Mouse (Mus musculus) liver, postnatal 0 days (tissue): Measurements from ENCODE around the gene Bmp7. TPM values are rescaled to one million over a fixed set of nuclear protein-coding genes. Genes with fewer than 3 reads are reported as not detected.

Experiments used
- ATAC-seq: fragments of 200-750 bp; cut with Nextera tagmentation; 2 replicates; pipeline ENCODE4 v1.8.0; 2017; ENCODE audit warnings: mild to moderate bottlenecking, moderate library complexity
- DNase-seq: peaks from one replicate; pipeline ENCODE4 v3.0.0-alpha.2; 2016
- H3K27ac ChIP-seq: fragments of 300-500 bp; sonication (generic); 2 replicates; pipeline ENCODE4 v1.5.1; 2014; ENCODE audit warnings: antibody characterized with exemption, moderate library complexity, mild to moderate bottlenecking, low read depth
- H3K27me3 ChIP-seq: fragments of 300-500 bp; sonication (generic); 2 replicates; pipeline ENCODE4 v1.6.1; 2014; ENCODE audit warnings: low read length, control low read depth, mixed read lengths; ENCODE audit not compliant: insufficient read depth
- H3K36me3 ChIP-seq: fragments of 300-500 bp; sonication (generic); replicated peaks from 2 replicates; pipeline ENCODE4 v1.6.1; 2014; ENCODE audit warnings: mild to moderate bottlenecking, control low read depth, low read length, moderate library complexity, mixed read lengths; ENCODE audit not compliant: insufficient read depth
- H3K4me1 ChIP-seq: fragments of 300-500 bp; sonication (generic); 2 replicates; pipeline ENCODE4 v1.6.1; 2014; ENCODE audit warnings: antibody characterized with exemption, mild to moderate bottlenecking, control low read depth; ENCODE audit not compliant: insufficient read depth
- H3K4me2 ChIP-seq: fragments of 300-500 bp; sonication (generic); 2 replicates; pipeline ENCODE4 v1.6.1; 2014; ENCODE audit warnings: low read depth, mild to moderate bottlenecking, low read length, moderate library complexity, mixed read lengths
- H3K4me3 ChIP-seq: fragments of 300-500 bp; sonication (generic); 2 replicates; pipeline ENCODE4 v1.5.1; 2014; ENCODE audit warnings: low read depth, low read length
- H3K9ac ChIP-seq: fragments of 300-500 bp; sonication (generic); replicated peaks from 2 replicates; pipeline ENCODE4 v1.6.1; 2014; ENCODE audit warnings: mild to moderate bottlenecking, moderate library complexity
- H3K9me3 ChIP-seq: fragments of 300-500 bp; sonication (generic); 2 replicates; pipeline ENCODE4 v1.6.1; 2016; ENCODE audit warnings: mild to moderate bottlenecking, control low read depth, low read length, mixed read lengths
- CTCF ChIP-seq: sonication (generic); IDR thresholded peaks from 2 replicates; pipeline ENCODE4 v1.5.1; 2016; ENCODE audit warnings: antibody characterized with exemption, low read depth
- EP300 ChIP-seq: IDR thresholded peaks from 2 replicates; pipeline ENCODE4 v1.6.1; 2016; ENCODE audit warnings: antibody characterized with exemption, low read depth, mild to moderate bottlenecking
- WGBS: fragments of 180-500 bp; shearing (Covaris S2); extraction: QIAGEN DNeasy Blood & Tissue Kit; methylation state at CpG from one replicate; pipeline ENCODE4 v1.1.7; 2014; ENCODE audit not compliant: insufficient replicate concordance; 5-methylcytosine and 5-hydroxymethylcytosine counted together
- polyA plus RNA-seq: library from polyadenylated mRNA; unstranded; fragments of >200 nt; fragmentation: Nextera tagmentation; extraction: Ambion mirVana; gene quantifications from 2 replicates; pipeline ENCODE4 v1.2.1, GENCODE M21; 2015

Gene Bmp7
- polyA plus RNA-seq, 1 experiment from 2014 or later: 0.32 TPM

DNA sequence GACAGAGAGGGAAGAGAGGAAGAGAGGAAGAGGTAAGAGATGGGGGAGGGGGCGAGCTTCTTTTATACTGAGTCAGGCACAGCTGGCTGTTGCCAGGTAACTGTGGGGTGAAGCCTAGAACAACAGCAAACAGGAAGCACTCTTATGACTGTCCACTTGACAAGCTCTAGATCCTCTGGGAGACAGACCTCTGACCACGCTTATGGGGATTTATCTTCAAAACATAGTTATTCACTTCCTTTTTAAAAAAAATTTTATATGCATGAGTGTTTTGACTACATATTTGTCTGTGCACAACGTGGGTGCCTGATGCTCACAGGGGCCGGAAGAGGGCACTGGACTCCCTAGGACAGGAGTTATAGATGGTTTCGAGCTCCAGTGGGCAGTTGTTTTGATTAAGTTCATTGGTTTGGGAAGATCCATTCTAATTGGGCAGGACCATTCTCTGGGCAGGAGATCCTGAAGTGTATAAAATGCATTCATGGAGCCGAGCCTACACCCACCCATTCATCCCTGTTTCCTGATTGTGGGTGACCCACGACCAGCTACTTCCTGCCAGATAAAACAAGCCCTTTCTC lies 36.6 kb upstream of the Bmp7 start:
- Histone ChIP-seq H3K9me3 (no peaks in the 10 kb centered on the region), H3K9ac (no peak overlapping the region), H3K4me3 (no peak overlapping the region), H3K4me1 (peaks cover 10% of the 10 kb centered on the region; the same call in 1 of the 2 replicates), H3K27ac (peak overlapping the region; percentile 62; the same call in 1 of the 2 replicates), H3K27me3 (no peaks in the 10 kb centered on the region), H3K36me3 (no peaks in the 10 kb centered on the region), H3K4me2 (peak overlapping the region; percentile 38; the same call in 1 of the 2 replicates)
- no peak for DNase-seq
- ATAC-seq: peak; percentile 28
- 18% methylated on average over 7 of the region's 7 CpGs for WGBS
- TF ChIP-seq CTCF (peak; percentile 28; the same call in 1 of the 2 replicates), EP300 (no peak)

DNA sequence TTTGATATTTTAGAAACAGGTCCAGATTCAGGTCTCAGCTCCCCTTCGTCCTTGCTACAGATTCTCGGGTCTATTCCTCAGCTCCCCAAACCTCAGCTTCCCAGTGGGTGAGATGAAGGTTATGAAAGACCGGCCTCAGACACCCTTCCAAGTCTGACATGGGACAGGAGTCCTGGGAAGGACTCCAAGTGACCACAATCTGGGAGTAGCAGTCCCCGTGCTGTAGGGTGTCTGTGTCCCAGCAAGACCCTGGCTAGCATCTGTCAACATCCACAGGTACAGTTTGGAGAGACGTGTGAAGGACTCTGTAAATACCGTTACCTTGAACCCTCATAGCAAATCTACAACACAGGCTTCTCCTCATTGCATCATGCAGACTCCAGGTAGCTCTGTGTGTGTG lies 35.0 kb upstream of the Bmp7 start:
- H3K36me3 ChIP-seq: no peaks in the 10 kb centered on the region
- TF ChIP-seq CTCF (no peak), EP300 (no peak)
- no peak for ATAC-seq
- no peak for DNase-seq
- no peaks in the 10 kb centered on the region for H3K9me3 ChIP-seq
- H3K4me3 ChIP-seq: no peak overlapping the region
- H3K27me3 ChIP-seq: no peaks in the 10 kb centered on the region
- no peak overlapping the region for H3K27ac ChIP-seq
- peaks cover 10% of the 10 kb centered on the region; the same call in 1 of the 2 replicates for H3K4me1 ChIP-seq
- 68% methylated on average over 6 of the region's 6 CpGs for WGBS
- H3K9ac ChIP-seq: no peak overlapping the region
- H3K4me2 ChIP-seq: no peak overlapping the region

DNA sequence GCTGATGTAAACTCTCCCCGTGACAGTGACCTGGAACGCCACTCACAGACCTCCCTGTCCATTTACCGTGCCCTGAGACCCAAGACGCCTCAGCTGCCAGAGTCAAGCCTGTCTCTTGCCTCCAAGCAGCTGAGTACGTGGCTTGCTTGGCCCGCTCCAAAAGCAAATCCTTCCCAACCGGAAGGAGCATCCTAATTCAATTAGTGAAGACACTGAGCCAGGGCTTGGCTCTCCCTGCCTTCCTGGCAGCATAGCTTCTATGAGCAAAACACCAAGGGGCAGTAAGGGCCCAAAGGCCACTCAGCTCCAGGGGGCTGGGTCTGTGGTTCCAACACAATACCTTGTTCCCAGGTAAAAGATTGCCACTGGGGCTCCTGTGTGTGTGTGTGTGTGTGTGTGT lies 34.6 kb upstream of the Bmp7 start:
- H3K9ac ChIP-seq: no peak overlapping the region
- H3K27ac ChIP-seq: no peak overlapping the region
- no peak for TF ChIP-seq CTCF
- TF ChIP-seq EP300: no peak
- H3K4me1 ChIP-seq: peaks cover 10% of the 10 kb centered on the region; the same call in 1 of the 2 replicates
- 56% methylated on average over 7 of the region's 7 CpGs for WGBS
- H3K9me3 ChIP-seq: no peaks in the 10 kb centered on the region
- H3K4me2 ChIP-seq: no peak overlapping the region
- DNase-seq (no peak), ATAC-seq (no peak)
- no peak overlapping the region for H3K4me3 ChIP-seq
- H3K36me3 ChIP-seq: no peaks in the 10 kb centered on the region
- H3K27me3 ChIP-seq: no peaks in the 10 kb centered on the region

DNA sequence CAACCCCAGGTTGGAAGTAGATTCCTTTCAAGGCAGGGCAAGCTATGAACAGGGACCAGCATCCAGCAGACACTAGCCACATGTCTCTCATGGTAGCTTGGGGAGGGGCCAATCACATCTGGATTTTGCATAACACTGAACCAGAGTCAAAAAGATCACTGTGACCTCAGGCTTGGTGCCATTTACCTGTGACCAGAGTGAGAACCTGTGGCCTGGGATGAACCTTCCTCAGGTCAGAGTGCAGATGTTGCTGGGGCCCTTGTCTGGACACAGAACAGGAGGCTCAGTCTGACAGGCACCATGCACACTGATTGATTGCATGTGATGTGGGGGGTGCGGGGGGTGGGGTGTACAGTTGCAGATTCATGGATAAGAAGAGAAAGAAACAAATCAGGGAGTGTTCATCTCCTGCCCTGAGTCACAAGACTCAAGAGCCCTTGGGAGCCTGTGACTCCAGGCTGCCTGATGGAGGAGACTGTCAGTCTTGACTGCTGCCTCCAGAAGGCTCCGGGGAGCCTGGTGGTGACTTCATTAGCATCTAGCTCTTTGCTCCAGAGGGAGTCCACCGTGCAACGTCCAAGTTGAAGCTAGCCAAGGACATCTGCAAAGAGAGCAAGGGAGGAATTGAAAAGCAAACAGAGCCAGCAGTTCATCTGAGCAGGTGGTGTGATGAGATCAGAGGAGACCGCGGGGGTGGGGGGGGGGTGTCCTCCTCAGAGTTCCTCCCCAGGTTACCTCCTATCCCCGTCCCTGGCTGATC lies 33.9 kb upstream of the Bmp7 start:
- TF ChIP-seq EP300: no peak
- TF ChIP-seq CTCF: no peak
- Histone ChIP-seq H3K27me3 (no peaks in the 10 kb centered on the region), H3K9me3 (no peaks in the 10 kb centered on the region), H3K36me3 (no peaks in the 10 kb centered on the region), H3K4me3 (no peak overlapping the region), H3K27ac (no peak overlapping the region), H3K4me2 (no peak overlapping the region), H3K4me1 (peaks cover 10% of the 10 kb centered on the region; the same call in 1 of the 2 replicates), H3K9ac (no peak overlapping the region)
- WGBS: 28% methylated on average over 7 of the region's 7 CpGs
- DNase-seq (no peak), ATAC-seq (peak; percentile 53)

DNA sequence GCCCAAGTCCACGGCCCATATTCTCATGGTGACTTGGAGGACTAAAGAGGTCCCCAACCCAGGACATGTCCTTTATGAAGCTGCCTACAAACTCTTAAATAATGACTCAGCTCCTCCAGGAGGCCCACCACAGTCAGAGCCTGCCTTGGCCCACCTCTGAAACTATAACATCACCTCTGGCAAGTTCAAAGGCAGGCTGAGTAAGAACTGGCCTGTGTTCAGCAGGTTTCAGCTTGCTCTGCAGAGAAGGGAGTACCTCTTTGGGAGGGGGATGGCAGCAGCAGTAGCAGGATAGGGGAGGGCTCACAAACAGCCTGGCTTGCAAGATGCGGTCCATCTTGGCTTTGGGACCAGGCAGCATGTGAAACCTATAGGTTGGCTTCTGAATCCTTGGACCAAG lies 31.7 kb upstream of the Bmp7 start:
- no peak overlapping the region for H3K27ac ChIP-seq
- no peaks in the 10 kb centered on the region for H3K27me3 ChIP-seq
- no peaks in the 10 kb centered on the region for H3K9me3 ChIP-seq
- H3K36me3 ChIP-seq: no peaks in the 10 kb centered on the region
- 78% methylated on average over 2 of the region's 2 CpGs for WGBS
- no peak overlapping the region for H3K4me3 ChIP-seq
- peaks cover 3% of the 10 kb centered on the region; the same call in 1 of the 2 replicates for H3K4me1 ChIP-seq
- DNase-seq (no peak), ATAC-seq (no peak)
- no peak overlapping the region for H3K4me2 ChIP-seq
- H3K9ac ChIP-seq: no peak overlapping the region
- TF ChIP-seq CTCF (no peak), EP300 (no peak)

DNA sequence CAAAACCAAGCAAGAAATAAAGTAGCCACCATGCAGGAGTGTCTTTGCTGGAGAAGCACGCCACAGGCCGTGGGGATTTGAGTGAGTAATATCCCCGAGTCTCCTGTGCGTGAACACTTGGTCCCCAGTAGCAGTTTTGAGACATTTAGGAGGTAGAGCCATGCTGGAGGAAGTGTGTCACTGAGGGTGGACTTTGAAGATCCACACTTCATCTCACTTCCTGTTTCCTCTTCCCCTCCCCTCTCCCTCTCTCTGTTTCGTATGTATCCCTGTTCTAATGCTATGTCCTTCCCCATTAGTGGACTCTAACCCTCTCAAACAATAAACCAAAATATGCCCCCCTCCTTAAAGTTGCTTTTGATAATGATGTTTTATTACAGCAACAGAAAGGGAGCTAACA lies 26.4 kb upstream of the Bmp7 start:
- no peak overlapping the region for H3K9ac ChIP-seq
- TF ChIP-seq EP300: no peak
- no peak for TF ChIP-seq CTCF
- no peaks in the 10 kb centered on the region for H3K4me1 ChIP-seq
- WGBS: 65% methylated on average over 5 of the region's 5 CpGs
- ATAC-seq: no peak
- no peaks in the 10 kb centered on the region for H3K27me3 ChIP-seq
- H3K4me2 ChIP-seq: no peak overlapping the region
- no peaks in the 10 kb centered on the region for H3K36me3 ChIP-seq
- no peak overlapping the region for H3K4me3 ChIP-seq
- no peak for DNase-seq
- H3K9me3 ChIP-seq: no peaks in the 10 kb centered on the region
- no peak overlapping the region for H3K27ac ChIP-seq
